Mouse (Mus musculus): Measurements from ENCODE around the gene Tm6sf2.

Gene Tm6sf2

DNA sequence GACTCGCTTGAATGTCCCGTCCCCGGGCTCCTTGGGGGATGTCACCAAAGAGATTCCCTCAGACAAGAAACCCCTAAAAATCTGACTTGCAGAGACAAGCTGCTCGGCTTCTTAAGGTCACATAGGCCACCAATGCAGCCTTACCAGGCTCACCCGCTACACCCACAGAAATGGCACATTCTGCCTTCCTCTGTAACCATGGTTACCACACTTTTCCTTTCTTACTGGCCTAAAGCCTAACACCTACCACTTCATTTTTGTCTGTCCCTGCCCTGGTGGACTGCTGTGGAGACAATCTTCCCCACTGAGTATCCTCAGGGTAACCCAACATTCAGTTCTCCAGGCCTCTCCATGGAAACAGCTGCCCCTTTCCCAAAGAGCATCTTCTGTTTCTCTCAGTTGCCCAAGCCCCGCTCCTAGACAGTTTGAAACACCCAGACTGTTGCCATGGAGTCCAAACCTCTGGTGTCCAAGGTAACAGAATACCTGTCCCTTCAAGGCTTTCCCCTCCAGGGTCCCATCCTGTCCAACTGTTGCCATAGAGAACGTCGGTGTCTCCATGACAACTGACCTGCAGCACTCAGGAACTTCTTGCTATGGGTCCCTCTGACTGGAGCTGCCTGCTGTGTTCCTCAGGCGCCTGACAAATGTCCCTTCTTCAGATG, 16.7 kb downstream of the Tm6sf2 start:
- DNase-seq (ENCODE audit: low spot score in 2 of 2), result no peak

GRCm38 (mm10) chr8:70092786-70093185, 20.1 kb downstream of the Tm6sf2 start:
- DNase-seq (ENCODE audit: low spot score in 2 of 2), result no peak

DNA sequence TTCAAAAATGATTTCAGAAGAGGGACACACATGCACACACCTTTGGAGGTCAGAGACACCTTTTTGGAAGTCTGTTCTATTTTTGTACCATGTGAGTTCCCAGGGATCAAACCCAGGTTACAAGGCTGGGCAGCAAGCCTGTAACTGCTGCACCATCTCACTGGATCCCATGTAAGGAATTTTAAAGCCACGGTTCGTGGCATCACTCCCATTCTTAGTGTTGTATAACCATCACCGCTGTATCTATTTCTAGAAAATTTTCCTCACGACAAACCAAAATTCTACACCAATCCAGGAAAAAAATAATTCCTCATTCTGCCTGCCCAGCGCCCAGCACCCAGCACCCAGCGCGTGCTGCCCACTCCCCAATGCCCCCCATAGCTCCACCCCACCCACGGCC, 26.6 kb downstream of the Tm6sf2 start:
- DNase-seq (ENCODE audit: low spot score in 2 of 2), result no peak

DNA sequence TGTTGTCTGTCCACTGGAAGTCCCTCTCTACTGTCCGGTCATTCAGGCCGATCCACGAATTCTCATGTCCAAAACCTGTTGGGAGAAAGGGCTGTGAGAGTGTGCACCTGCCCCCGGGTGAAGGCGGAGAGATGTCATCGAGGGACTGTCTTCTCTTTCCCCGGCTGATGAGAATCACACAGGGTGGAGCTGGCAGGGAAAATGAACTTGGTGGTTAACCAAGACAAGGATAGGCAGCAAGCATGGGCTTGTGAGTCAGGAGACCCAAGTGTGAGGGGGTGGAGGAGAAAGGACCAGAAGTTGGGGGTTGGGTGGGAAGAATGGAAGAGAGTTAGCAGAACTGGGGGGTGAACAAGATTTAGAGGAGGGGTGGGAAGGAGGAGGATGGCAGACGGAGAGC, 27.5 kb downstream of the Tm6sf2 start:
- DNase-seq (ENCODE audit: low spot score in 2 of 2), result no peak

GRCm38 (mm10) chr8:70104506-70104905, 31.8 kb downstream of the Tm6sf2 start:
- DNase-seq (ENCODE audit: low spot score in 2 of 2), result peak; percentile 24 to 68

GRCm38 (mm10) chr8:70104922-70105321, 32.2 kb downstream of the Tm6sf2 start:
- DNase-seq (ENCODE audit: low spot score in 2 of 2), result no peak

DNA sequence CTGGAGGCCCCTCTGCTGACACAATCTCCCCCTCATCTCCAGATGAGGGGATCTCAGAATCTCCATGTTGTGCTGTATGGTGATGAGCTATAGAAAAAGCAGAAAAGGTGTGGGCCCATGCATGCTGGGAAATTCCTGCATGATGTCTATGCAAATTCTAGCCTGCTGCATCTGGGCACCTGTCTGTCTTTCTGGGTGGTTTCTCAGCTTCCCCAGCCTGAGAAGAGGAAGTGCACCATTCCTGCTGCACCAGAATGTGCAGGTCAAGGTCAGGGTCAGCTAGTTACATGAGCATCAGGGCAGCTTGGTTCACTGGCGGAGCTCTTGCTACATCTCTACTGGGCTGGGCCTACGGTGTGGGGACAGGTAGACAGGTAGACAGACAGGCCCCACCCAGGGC, 37.7 kb downstream of the Tm6sf2 start:
- no peak for DNase-seq (ENCODE audit: low spot score in 2 of 2)

DNA sequence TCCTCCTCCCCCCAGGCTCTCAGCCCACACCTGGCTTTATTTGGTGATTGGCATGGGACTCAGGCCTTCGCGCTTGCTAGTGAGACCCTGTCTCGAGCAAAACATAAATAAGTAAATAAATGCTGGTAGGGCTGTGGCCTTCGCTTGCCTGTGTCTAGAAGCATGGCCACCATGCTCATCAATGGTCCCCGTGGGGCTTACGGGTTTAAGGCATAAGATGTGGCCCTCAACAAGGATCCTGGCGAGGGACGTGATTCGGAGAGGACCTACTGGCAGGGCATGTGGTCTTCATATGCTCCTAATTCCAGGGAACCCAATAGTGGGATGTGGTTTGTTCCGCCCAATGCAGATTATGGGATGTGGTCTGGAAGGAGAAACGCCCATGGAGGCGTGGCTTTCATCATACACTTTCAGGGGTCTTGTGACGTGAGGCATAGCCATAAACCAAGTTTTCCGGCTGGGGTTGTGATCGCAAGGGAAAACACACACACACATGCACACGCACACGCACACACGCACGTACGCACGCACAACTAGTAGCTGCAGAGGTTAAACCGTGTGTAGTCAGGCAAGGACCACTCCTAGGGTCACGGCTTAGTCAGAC, 38.6 kb downstream of the Tm6sf2 start:
- DNase-seq (ENCODE audit: low spot score in 2 of 2), result no peak

- no peak for DNase-seq (ENCODE audit: low spot score in 2 of 2)
Measured at GRCm38 (mm10) chr8:70112401-70113016, 39.8 kb downstream of the Tm6sf2 start.

GRCm38 (mm10) chr8:70114488-70114887, 41.8 kb downstream of the Tm6sf2 start:
- no peak for DNase-seq (ENCODE audit: low spot score in 2 of 2)

GRCm38 (mm10) chr8:70114892-70115291, 42.2 kb downstream of the Tm6sf2 start:
- no peak for DNase-seq (ENCODE audit: low spot score in 2 of 2)

DNA sequence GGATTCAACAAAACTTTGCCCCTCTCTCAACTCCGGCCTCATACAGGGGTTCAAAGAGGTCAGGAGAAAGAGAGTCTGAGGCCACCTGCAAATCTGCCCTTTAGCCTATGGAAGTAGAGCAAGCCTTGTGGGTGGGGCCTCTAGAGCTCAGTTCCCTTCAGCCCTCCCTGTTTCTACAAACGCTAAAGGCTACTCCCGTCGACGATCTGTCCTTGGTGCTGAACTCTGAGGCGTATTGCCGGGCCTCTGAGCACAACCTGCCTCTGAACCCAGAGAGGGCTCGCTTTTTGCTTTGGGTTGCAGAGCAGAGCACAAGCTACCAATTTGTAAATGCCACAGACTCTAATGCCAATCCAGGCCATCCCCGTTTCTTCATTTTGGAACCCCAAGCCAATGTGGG, 44.9 kb downstream of the Tm6sf2 start:
- peak in 1 of 2 experiments; percentile 66 for DNase-seq (ENCODE audit: low spot score in 2 of 2)

- DNase-seq (ENCODE audit: low spot score in 2 of 2), result no peak
Measured at GRCm38 (mm10) chr8:70118726-70119700, 46.3 kb downstream of the Tm6sf2 start.

GRCm38 (mm10) chr8:70120667-70121066, 47.9 kb downstream of the Tm6sf2 start, which contains the start of gene Ncan:
Ncan (minus strand) TSS chr8:70120873.
- peak in 1 of 2 experiments; percentile 44 for DNase-seq (ENCODE audit: low spot score in 2 of 2)

GRCm38 (mm10) chr8:70122863-70123262, 50.1 kb downstream of the Tm6sf2 start:
- DNase-seq (ENCODE audit: low spot score in 2 of 2), result no peak

DNA sequence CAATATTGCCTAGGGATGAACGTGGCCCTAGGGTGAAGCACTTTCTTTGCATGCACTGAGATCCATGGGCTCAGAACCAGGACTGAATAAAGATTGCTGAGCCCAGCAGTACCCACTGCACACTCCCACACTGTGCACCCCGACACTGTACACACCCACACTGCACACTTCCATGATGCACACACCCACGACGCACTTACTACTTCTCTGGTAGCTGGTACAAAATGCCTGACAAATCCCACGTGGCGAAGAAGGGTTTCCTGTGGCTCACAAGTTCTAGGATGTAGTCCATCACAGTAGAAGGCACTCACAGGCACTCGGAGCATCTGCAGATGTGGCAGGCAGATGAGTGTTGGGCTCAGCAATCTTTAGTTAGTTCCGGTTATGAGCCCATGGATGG, 52.3 kb downstream of the Tm6sf2 start:
- DNase-seq (ENCODE audit: low spot score in 2 of 2), result no peak

- DNase-seq (ENCODE audit: low spot score in 2 of 2), result no peak
Measured at GRCm38 (mm10) chr8:70128435-70128834, 55.7 kb downstream of the Tm6sf2 start.

- DNase-seq (ENCODE audit: low spot score in 2 of 2), result no peak
Measured at GRCm38 (mm10) chr8:70129309-70129952, 56.7 kb downstream of the Tm6sf2 start.

Data from spleen, postnatal 10 days (tissue).